Mouse (Mus musculus) forebrain, embryonic 10.5 days (tissue): ENCODE results near the gene Sox5. TPM values are rescaled to one million over a fixed set of nuclear protein-coding genes. Genes with fewer than 3 reads are reported as not detected.
A peak's percentile ranks its signal among the peaks of the same experiment; 100 is the strongest.

Experiments used
- DNase-seq: peaks from one replicate; pipeline ENCODE4 v3.0.0-alpha.2; 2017; ENCODE audit warnings: low spot score; ENCODE audit errors: extremely low spot score
- H3K27ac ChIP-seq: fragments of 300-500 bp; sonication (generic); 2 replicates; pipeline ENCODE4 v1.5.1; 2016; ENCODE audit warnings: mild to moderate bottlenecking
- H3K27me3 ChIP-seq: fragments of 300-500 bp; sonication (generic); 2 replicates; pipeline ENCODE4 v1.6.1; 2016; ENCODE audit warnings: mild to moderate bottlenecking; ENCODE audit not compliant: poor library complexity, severe bottlenecking
- H3K36me3 ChIP-seq: fragments of 300-500 bp; sonication (generic); replicated peaks from 2 replicates; pipeline ENCODE4 v1.6.1; 2016; ENCODE audit warnings: mild to moderate bottlenecking, moderate library complexity
- H3K4me1 ChIP-seq: fragments of 300-500 bp; sonication (generic); 2 replicates; pipeline ENCODE4 v1.6.1; 2016
- H3K4me3 ChIP-seq: fragments of 300-500 bp; sonication (generic); 2 replicates; pipeline ENCODE4 v1.5.1; 2016; ENCODE audit warnings: mild to moderate bottlenecking, moderate library complexity
- H3K9me3 ChIP-seq: fragments of 300-500 bp; sonication (generic); 2 replicates; pipeline ENCODE4 v1.6.1; 2016; ENCODE audit warnings: mild to moderate bottlenecking, moderate library complexity
- whole genome bisulfite sequencing: fragments of 180-500 bp; shearing (Covaris S2); methylation state at CpG from one replicate; pipeline ENCODE4 v1.1.7; 2016; 5-methylcytosine and 5-hydroxymethylcytosine counted together
- polyA plus RNA-seq: library from polyadenylated mRNA; unstranded; fragments of >200 nt; fragmentation: Nextera tagmentation; extraction: Ambion mirVana; gene quantifications from 2 replicates; pipeline ENCODE4 v1.2.1, GENCODE M21; 2016

Sox5 gene
- polyA plus RNA-seq, 1 experiment from 2014 or later: 66.2 TPM

GRCm38 (mm10) chr6:144693211-144693899 lies 88.4 kb downstream of the Sox5 start:
- no peaks in the 10 kb centered on the region for H3K9me3 ChIP-seq
- H3K4me3 ChIP-seq: no peak overlapping the region
- H3K27me3 ChIP-seq: no peaks in the 10 kb centered on the region
- H3K4me1 ChIP-seq: no peaks in the 10 kb centered on the region
- no peaks in the 10 kb centered on the region for H3K36me3 ChIP-seq
- no peak overlapping the region for H3K27ac ChIP-seq
- DNase-seq: no peak
- WGBS: 92% methylated on average over 7 of the region's 7 CpGs

- H3K4me3 ChIP-seq: no peak overlapping the region
- H3K27me3 ChIP-seq: no peaks in the 10 kb centered on the region
- no peaks in the 10 kb centered on the region for H3K9me3 ChIP-seq
- no peaks in the 10 kb centered on the region for H3K4me1 ChIP-seq
- 86% methylated on average over 7 of the region's 7 CpGs for WGBS
- no peak for DNase-seq
- no peaks in the 10 kb centered on the region for H3K36me3 ChIP-seq
- H3K27ac ChIP-seq: no peak overlapping the region
These were observed 90.3 kb downstream of the Sox5 start for GRCm38 (mm10) chr6:144691298-144692041.

GRCm38 (mm10) chr6:144689076-144689475 lies 92.7 kb downstream of the Sox5 start:
- Histone ChIP-seq H3K27ac (no peak overlapping the region), H3K9me3 (no peaks in the 10 kb centered on the region), H3K4me3 (no peak overlapping the region), H3K27me3 (no peaks in the 10 kb centered on the region), H3K36me3 (no peaks in the 10 kb centered on the region), H3K4me1 (no peaks in the 10 kb centered on the region)
- no peak for DNase-seq
- WGBS: 91% methylated on average over 3 of the region's 3 CpGs

- Histone ChIP-seq H3K27ac (no peak overlapping the region), H3K4me3 (no peak overlapping the region), H3K9me3 (no peaks in the 10 kb centered on the region), H3K4me1 (no peaks in the 10 kb centered on the region), H3K36me3 (no peaks in the 10 kb centered on the region), H3K27me3 (no peaks in the 10 kb centered on the region)
- 93% methylated on average over 8 of the region's 8 CpGs for WGBS
- no peak for DNase-seq
These were observed 94.1 kb downstream of the Sox5 start for GRCm38 (mm10) chr6:144687681-144688080.

GRCm38 (mm10) chr6:144681045-144681789 lies 100.6 kb downstream of the Sox5 start:
- Histone ChIP-seq H3K27ac (peak overlapping the region; percentile 56; the same call in 1 of the 2 replicates), H3K4me3 (no peak overlapping the region), H3K27me3 (peaks cover 24% of the 10 kb centered on the region), H3K9me3 (no peaks in the 10 kb centered on the region), H3K4me1 (peaks cover 21% of the 10 kb centered on the region), H3K36me3 (no peaks in the 10 kb centered on the region)
- WGBS: 30% methylated on average over 12 of the region's 12 CpGs
- peak; percentile 51 for DNase-seq

GRCm38 (mm10) chr6:144677491-144678133 lies 104.2 kb downstream of the Sox5 start:
- 92% methylated on average over 9 of the region's 9 CpGs for WGBS
- peaks cover 24% of the 10 kb centered on the region for H3K27me3 ChIP-seq
- H3K4me1 ChIP-seq: peaks cover 21% of the 10 kb centered on the region
- H3K4me3 ChIP-seq: no peak overlapping the region
- no peak for DNase-seq
- H3K27ac ChIP-seq: no peak overlapping the region
- H3K9me3 ChIP-seq: no peaks in the 10 kb centered on the region
- no peaks in the 10 kb centered on the region for H3K36me3 ChIP-seq

- Histone ChIP-seq H3K27me3 (peaks cover 24% of the 10 kb centered on the region), H3K4me1 (peaks cover 9% of the 10 kb centered on the region), H3K9me3 (no peaks in the 10 kb centered on the region), H3K36me3 (no peaks in the 10 kb centered on the region), H3K4me3 (no peak overlapping the region), H3K27ac (no peak overlapping the region)
- no peak for DNase-seq
- 93% methylated on average over 6 of the region's 6 CpGs for WGBS
These were observed 106.7 kb downstream of the Sox5 start for GRCm38 (mm10) chr6:144675111-144675510.

GRCm38 (mm10) chr6:144673906-144674305 lies 107.9 kb downstream of the Sox5 start:
- H3K4me3 ChIP-seq: no peak overlapping the region
- 93% methylated on average over 8 of the region's 8 CpGs for WGBS
- DNase-seq: no peak
- no peak overlapping the region for H3K27ac ChIP-seq
- H3K36me3 ChIP-seq: no peaks in the 10 kb centered on the region
- H3K4me1 ChIP-seq: peaks cover 5% of the 10 kb centered on the region
- H3K9me3 ChIP-seq: no peaks in the 10 kb centered on the region
- H3K27me3 ChIP-seq: peaks cover 12% of the 10 kb centered on the region

- 63% methylated on average over 3 of the region's 3 CpGs for WGBS
These were observed 111.2 kb downstream of the Sox5 start for GRCm38 (mm10) chr6:144670433-144671167.

GRCm38 (mm10) chr6:144666617-144667016 lies 115.2 kb downstream of the Sox5 start:
- peaks cover 8% of the 10 kb centered on the region for H3K4me1 ChIP-seq
- DNase-seq: no peak
- H3K27ac ChIP-seq: no peak overlapping the region
- peaks cover 5% of the 10 kb centered on the region; the same call in 1 of the 2 replicates for H3K9me3 ChIP-seq
- H3K4me3 ChIP-seq: no peak overlapping the region
- no peaks in the 10 kb centered on the region for H3K27me3 ChIP-seq
- 92% methylated on average over 6 of the region's 6 CpGs for WGBS
- H3K36me3 ChIP-seq: no peaks in the 10 kb centered on the region

More at GRCm38 (mm10) chr6:144670433-144671167, 111.2 kb downstream of the Sox5 start:
- H3K27me3 ChIP-seq: no peaks in the 10 kb centered on the region
- H3K4me1 ChIP-seq: peaks cover 5% of the 10 kb centered on the region
- H3K9me3 ChIP-seq: peaks cover 5% of the 10 kb centered on the region; the same call in 1 of the 2 replicates
- DNase-seq: no peak
- H3K36me3 ChIP-seq: no peaks in the 10 kb centered on the region
- H3K27ac ChIP-seq: no peak overlapping the region
- H3K4me3 ChIP-seq: no peak overlapping the region

GRCm38 (mm10) chr6:144664765-144665164 lies 117.0 kb downstream of the Sox5 start:
- no peak for DNase-seq
- no peaks in the 10 kb centered on the region for H3K36me3 ChIP-seq
- H3K4me3 ChIP-seq: no peak overlapping the region
- WGBS: 88% methylated on average over 9 of the region's 9 CpGs
- H3K9me3 ChIP-seq: peaks cover 5% of the 10 kb centered on the region; the same call in 1 of the 2 replicates
- peaks cover 21% of the 10 kb centered on the region for H3K4me1 ChIP-seq
- no peaks in the 10 kb centered on the region for H3K27me3 ChIP-seq
- no peak overlapping the region for H3K27ac ChIP-seq
